Mouse (Mus musculus): Measurements from ENCODE around the gene Nav2.

DNA sequence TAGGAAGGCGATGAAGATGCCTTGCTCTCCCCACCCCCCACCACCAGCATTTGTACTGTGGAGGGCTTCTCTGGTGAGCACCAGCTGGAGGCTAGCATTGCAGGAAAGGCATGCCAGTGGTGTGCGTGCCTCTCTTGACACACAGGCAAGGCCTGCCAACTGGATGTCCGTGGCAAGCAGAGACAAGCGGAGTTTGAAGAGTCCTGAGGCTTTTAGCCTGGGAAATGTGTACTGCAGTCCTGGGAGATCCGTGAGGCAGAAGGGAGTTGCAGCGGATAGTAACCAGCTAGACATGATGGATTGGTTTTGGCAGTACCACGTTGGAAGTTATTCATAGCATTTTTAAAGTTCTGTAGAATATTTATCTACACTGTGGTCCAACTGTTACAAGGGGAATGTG lies 405.4 kb downstream of the Nav2 start:
- TF ChIP-seq CTCF (IDR thresholded peaks at IDR 0.05; ENCODE audit: borderline replicate concordance, control insufficient read depth, extremely low read depth, insufficient read depth, low read length, poor library complexity), result no peak
- no peak for TF ChIP-seq POLR2A (IDR thresholded peaks at IDR 0.05; ENCODE audit: control insufficient read depth, extremely low read depth, insufficient read depth, low read length, poor library complexity)
